Mouse (Mus musculus) spleen, adult 10 weeks (tissue): ENCODE data around the gene Icam2. TPM values are rescaled to one million over a fixed set of nuclear protein-coding genes. Genes with fewer than 3 reads are reported as not detected.

Experiments
- polyA plus RNA-seq: library from polyadenylated mRNA; stranded (reverse); fragments of 350-450 nt; fragmentation: Illumina TruSeq; extraction: RNeasy Lipid Tissue Mini Kit (QIAGEN cat#74804); gene quantifications from one replicate; pipeline ENCODE4 v1.2.3, GENCODE M21; 2015; ENCODE audit warnings: low replicate concordance; ENCODE audit not compliant: insufficient read depth

The Icam2 gene
- polyA plus RNA-seq: 103 TPM

DNA sequence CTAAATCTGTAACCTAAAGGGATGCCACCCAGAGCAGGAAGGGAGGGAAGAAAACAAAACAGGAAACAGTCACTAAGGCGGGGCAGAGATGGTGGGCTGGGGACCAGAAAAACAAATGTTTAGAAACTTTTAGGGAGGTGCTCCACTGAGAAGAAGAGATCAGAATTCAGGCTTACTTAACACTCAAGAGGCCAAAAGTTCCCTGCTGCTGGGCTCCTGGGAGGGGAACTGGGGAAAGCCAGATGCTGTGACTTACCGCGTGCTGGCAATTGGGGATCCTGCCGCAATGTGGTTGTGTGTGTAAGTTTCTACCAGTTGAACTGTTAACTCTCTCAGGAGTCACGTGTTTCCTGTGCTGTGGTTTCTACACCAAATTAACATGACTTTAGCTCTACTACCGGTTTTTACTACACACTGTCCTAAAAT, at the start of gene Icam2:
Icam2 (minus strand) TSS at position 285 of the 426 bp plus-strand sequence.

GRCm38 (mm10) chr11:106365366-106365765, 22.5 kb downstream of the Icam2 start, which contains the start of gene Prr29:
Prr29 (plus strand) TSS chr11:106365472.

GRCm38 (mm10) chr11:106353188-106353587, 34.7 kb downstream of the Icam2 start, which contains the start of gene Scn4a:
Scn4a (minus strand) TSS chr11:106353288.

Other genes starting within 250 kb of the Icam2 start
- gene Gm10840, start 227.2 kb downstream of the Icam2 start, polyA plus RNA-seq: not detected
- gene Limd2, start 227.2 kb downstream of the Icam2 start, polyA plus RNA-seq: 322 TPM
- gene Strada, start 185.9 kb downstream of the Icam2 start, polyA plus RNA-seq: 35.5 TPM
- gene Ccdc47, start 171.7 kb downstream of the Icam2 start, polyA plus RNA-seq: 113 TPM
- 89.4 TPM for gene Ddx42, start 171.1 kb downstream of the Icam2 start, polyA plus RNA-seq
- 75.9 TPM for gene Ftsj3, start 132.0 kb downstream of the Icam2 start, polyA plus RNA-seq
- 94.7 TPM for gene Psmc5, start 131.9 kb downstream of the Icam2 start, polyA plus RNA-seq
- 94.5 TPM for gene Smarcd2, start 115.1 kb downstream of the Icam2 start, polyA plus RNA-seq
- gene Tcam1, start 111.4 kb downstream of the Icam2 start, polyA plus RNA-seq: 0.26 TPM
- gene Gh, start 86.2 kb downstream of the Icam2 start, polyA plus RNA-seq: 1.0 TPM
- 960 TPM for gene Cd79b, start 73.3 kb downstream of the Icam2 start, polyA plus RNA-seq
- 6.6 TPM for gene Scn4a, start 34.8 kb downstream of the Icam2 start, polyA plus RNA-seq
- gene Prr29, start 22.6 kb downstream of the Icam2 start, polyA plus RNA-seq: 0.33 TPM
- gene Ern1, start 99.8 kb upstream of the Icam2 start, polyA plus RNA-seq: 17.4 TPM
- 15.6 TPM for gene Tex2, start 225.3 kb upstream of the Icam2 start, polyA plus RNA-seq